Mouse (Mus musculus) forebrain, embryonic 13.5 days (tissue): Measurements from ENCODE around the gene Mccc1. TPM values are rescaled to one million over a fixed set of nuclear protein-coding genes. Genes with fewer than 3 reads are reported as not detected.
A peak's percentile ranks its signal among the peaks of the same experiment; 100 is the strongest.

Source experiments
- ATAC-seq: fragments of 200-750 bp; cut with Nextera tagmentation; 2 replicates; pipeline ENCODE4 v1.8.0; 2017
- H3K27ac ChIP-seq: fragments of 300-500 bp; sonication (generic); 2 replicates; pipeline ENCODE4 v1.5.1; 2015; ENCODE audit warnings: inconsistent platforms, mild to moderate bottlenecking, moderate library complexity
- H3K27me3 ChIP-seq: fragments of 300-500 bp; sonication (generic); 2 replicates; pipeline ENCODE4 v1.6.1; 2015; ENCODE audit warnings: mild to moderate bottlenecking, inconsistent platforms
- H3K36me3 ChIP-seq: fragments of 300-500 bp; sonication (generic); 2 replicates; pipeline ENCODE4 v1.6.1; 2015; ENCODE audit warnings: mild to moderate bottlenecking, inconsistent platforms; ENCODE audit not compliant: poor library complexity, severe bottlenecking
- H3K4me1 ChIP-seq: fragments of 300-500 bp; sonication (generic); 2 replicates; pipeline ENCODE4 v1.6.1; 2015; ENCODE audit warnings: inconsistent platforms
- H3K4me2 ChIP-seq: fragments of 300-500 bp; sonication (generic); 2 replicates; pipeline ENCODE4 v1.6.1; 2015; ENCODE audit warnings: inconsistent platforms, mild to moderate bottlenecking, moderate library complexity
- H3K4me3 ChIP-seq: fragments of 300-500 bp; sonication (generic); 2 replicates; pipeline ENCODE4 v1.5.1; 2015; ENCODE audit warnings: mild to moderate bottlenecking, inconsistent platforms
- H3K9ac ChIP-seq: fragments of 300-500 bp; sonication (generic); 2 replicates; pipeline ENCODE4 v1.6.1; 2015; ENCODE audit warnings: mild to moderate bottlenecking, inconsistent platforms
- H3K9me3 ChIP-seq: fragments of 300-500 bp; sonication (generic); replicated peaks from 2 replicates; pipeline ENCODE4 v1.6.1; 2016; ENCODE audit warnings: inconsistent platforms
- WGBS: fragments of 180-500 bp; shearing (Covaris S2); methylation state at CpG from one replicate; pipeline ENCODE4 v1.1.7; 2015; 5-methylcytosine and 5-hydroxymethylcytosine counted together
- polyA plus RNA-seq: library from polyadenylated mRNA; unstranded; fragments of >200 nt; fragmentation: Nextera tagmentation; extraction: Ambion mirVana; gene quantifications from 2 replicates; pipeline ENCODE4 v1.2.1, GENCODE M21; 2015

Mccc1 gene
- polyA plus RNA-seq = 33.8 and 34.7 TPM in 2 replicates

DNA sequence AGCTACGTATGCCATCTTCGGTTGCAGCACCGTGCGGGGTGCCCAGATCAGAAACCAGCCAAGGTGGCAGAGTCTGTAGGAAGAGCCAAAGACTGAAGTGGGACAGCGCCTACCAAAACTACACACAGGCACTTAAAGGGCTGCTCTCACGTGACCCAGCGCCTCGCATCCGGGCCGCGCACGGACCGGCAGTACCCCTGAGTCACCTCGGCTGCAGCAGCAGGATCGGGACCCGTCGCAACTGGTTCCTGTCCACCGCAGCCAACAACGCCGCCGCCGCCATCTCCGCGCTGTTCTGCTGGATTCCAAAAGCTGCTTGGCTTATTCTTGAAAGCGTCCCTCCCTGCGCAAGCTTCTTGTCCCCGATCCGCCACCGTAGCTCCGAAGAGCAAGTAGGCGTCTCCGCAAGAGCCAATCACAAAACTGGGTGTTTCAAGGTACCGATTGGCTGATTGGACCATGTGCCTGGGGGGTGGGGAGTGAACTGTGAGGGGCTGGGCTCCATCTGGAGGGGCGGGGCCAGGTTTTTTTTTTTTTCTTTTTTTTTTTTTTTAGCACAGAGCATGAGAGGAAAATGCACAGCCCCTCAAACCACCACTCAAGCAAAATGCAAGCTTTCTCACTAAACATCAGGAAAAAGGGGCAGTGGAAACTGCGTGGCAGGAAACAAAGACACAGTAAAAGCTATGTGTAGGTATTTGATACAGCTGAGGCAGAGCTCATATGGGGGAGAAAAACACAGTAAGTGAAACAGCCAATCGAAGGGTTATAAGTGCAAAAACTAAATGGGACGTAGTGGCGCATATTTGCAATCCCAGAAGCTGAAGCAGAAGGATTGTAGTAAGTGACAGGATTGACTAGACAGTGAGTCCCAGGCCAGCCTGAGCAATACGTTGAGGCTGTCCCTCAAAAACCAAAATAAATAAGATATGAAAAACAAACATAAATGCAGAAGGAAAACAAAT is at the start of gene Mccc1:
Gene Mccc1 (minus strand): TSS at position 404 of the 965 bp plus-strand sequence.
- peak within 1 kb of the TSS; percentile 73 for H3K4me3 ChIP-seq
- H3K27me3 ChIP-seq = no peaks in the 10 kb centered on the region
- H3K9me3 ChIP-seq = no peaks in the 10 kb centered on the region
- peak within 1 kb of the TSS; percentile 86 for H3K27ac ChIP-seq
- 4% methylated on average over 39 of the region's 39 CpGs for WGBS
- 0 out of 2 replicates have a peak, but pooled peaks cover 2% of the 10 kb centered on the region for H3K36me3 ChIP-seq
- H3K9ac ChIP-seq = peak within 1 kb of the TSS; percentile 78
- ATAC-seq = peak; percentile 99
- H3K4me2 ChIP-seq = peak within 1 kb of the TSS; percentile 73
- H3K4me1 ChIP-seq = peaks cover 12% of the 10 kb centered on the region

DNA sequence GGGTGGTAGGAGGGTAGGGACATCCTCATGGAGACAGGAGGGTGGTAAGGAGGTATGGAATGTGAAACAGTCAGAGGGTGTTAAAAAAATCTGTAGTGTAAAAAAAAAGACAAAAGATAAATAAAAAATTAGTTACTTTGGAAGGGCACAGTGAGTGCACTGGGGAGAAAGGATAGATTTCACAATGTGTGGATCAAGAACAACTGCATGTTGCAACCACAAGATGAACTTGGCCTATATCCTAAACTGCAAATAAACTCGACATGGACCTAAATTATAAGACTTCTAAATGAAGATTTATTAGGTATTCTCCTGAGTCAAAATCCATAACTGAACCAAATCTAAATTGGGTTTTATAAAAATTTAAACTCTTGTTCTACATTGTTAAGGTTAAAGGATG is 48.6 kb upstream of the Mccc1 start:
- Histone ChIP-seq H3K36me3 (no peaks in the 10 kb centered on the region), H3K27ac (no peak overlapping the region), H3K9me3 (no peaks in the 10 kb centered on the region), H3K27me3 (no peaks in the 10 kb centered on the region), H3K9ac (no peak overlapping the region), H3K4me1 (no peaks in the 10 kb centered on the region), H3K4me2 (no peak overlapping the region), H3K4me3 (no peak overlapping the region)
- no peak for ATAC-seq
- WGBS = 82% methylated on average over 1 of the region's 1 CpGs

DNA sequence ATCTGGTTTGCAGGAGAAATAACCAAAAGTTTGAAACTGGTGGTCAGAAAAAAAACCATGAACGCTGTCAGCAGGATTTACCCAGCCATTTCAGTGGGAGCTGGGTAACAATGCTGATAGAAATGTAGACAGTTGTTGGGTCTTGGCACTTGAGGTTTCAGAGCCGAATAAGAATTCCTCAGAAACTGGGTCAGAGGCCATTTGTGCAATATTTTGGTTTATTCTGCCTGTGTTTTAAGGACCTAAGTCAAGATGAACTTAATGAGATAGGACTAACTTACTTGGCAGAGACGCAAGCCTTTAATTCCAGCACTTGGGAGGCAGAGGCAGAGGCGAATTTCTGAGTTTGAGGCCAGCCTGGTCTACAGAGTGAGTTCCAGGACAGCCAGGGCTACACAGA is 44.6 kb upstream of the Mccc1 start:
- no peaks in the 10 kb centered on the region for H3K4me1 ChIP-seq

DNA sequence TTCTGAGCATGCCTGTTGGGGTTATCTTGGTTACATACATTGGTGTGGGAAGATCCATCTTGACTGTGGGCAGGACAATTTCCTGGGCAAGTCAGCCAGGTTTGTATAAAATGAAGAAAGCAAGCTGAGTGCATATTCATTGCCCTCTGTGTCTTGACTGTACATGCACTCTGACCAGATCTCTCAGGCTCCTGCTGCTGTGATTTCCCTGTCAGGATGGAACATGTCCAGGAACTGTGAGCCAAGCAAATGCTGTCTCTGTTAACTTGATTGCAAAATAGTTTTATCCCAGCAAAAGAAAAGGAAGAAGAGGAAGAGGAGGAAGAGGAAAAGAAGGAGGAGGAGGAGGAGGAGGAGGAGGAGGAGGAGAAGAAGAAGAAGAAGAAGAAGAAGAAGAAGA is 44.0 kb upstream of the Mccc1 start:
- no peaks in the 10 kb centered on the region for H3K36me3 ChIP-seq
- no peak for ATAC-seq

More for the DNA sequence above, 44.6 kb upstream of the Mccc1 start:
- Histone ChIP-seq H3K9me3 (no peaks in the 10 kb centered on the region), H3K27me3 (no peaks in the 10 kb centered on the region), H3K36me3 (no peaks in the 10 kb centered on the region), H3K4me3 (no peak overlapping the region), H3K27ac (no peak overlapping the region), H3K9ac (no peak overlapping the region), H3K4me2 (no peak overlapping the region)
- ATAC-seq = no peak
- 84% methylated on average over 4 of the region's 4 CpGs for WGBS

DNA sequence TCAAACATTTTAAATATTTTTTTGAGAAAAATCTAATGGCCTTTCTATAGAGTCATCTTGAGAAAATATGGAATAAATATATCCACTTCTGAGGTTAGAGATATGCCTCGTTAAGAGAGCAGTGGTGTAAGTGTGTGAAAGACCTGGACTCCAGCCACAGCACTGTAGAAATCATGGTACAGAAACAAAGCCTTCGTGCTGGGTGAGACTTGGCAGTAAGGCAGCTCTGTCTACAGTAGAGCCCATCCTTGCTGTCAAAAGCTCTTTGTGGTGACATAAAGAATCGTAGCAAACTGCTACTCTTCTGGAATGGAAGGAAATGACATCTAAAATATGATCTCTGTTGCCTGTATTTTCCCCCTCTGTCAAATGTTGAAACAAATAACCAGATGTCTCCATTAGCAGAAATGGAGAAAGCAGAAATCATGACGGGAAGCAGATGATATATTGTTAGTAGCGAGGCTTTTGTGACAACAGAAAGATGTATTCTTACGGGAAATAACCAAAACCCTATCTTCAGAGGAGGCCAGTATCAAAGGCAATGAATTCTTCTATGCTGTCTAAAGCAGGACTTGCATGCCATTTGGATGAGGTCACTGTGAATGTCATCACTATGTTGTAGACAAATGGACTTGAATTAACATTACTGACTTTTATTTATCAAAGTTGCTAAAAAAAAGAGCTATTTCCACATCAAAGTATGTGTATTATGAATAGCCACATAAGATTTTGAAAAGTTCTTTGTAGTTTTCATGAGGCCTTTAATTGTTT is 31.4 kb upstream of the Mccc1 start:
- Histone ChIP-seq H3K27ac (no peak overlapping the region), H3K4me1 (no peaks in the 10 kb centered on the region), H3K36me3 (no peaks in the 10 kb centered on the region), H3K27me3 (no peaks in the 10 kb centered on the region), H3K9me3 (no peaks in the 10 kb centered on the region), H3K4me2 (no peak overlapping the region), H3K9ac (no peak overlapping the region), H3K4me3 (no peak overlapping the region)
- WGBS = 59% methylated on average over 6 of the region's 6 CpGs
- 0 out of 2 replicates have a peak, but pooled peaks have one; percentile 51 for ATAC-seq

More for the DNA sequence above, 44.0 kb upstream of the Mccc1 start:
- no peaks in the 10 kb centered on the region for H3K27me3 ChIP-seq
- no peak overlapping the region for H3K9ac ChIP-seq
- no peak overlapping the region for H3K4me2 ChIP-seq
- no peaks in the 10 kb centered on the region for H3K4me1 ChIP-seq
- no peaks in the 10 kb centered on the region for H3K9me3 ChIP-seq
- no peak overlapping the region for H3K27ac ChIP-seq
- H3K4me3 ChIP-seq = no peak overlapping the region

DNA sequence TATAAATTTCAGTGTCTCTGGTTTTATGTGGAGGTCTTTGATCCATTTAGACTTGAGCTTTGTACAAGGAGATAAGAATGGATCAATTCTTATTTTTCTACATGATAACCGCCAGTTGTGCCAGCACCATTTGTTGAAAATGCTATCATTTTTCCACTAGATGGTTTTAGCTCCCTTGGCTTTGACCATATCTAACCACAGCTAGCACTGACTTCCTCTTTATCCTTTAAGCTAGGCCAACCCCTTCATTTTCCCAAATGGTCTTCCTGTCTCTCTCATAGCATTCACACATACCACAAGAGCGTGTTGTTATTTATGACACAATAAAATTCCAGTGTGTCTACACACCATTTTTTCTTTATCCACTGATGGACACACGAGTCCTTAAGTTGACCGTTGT is 29.5 kb upstream of the Mccc1 start:
- H3K4me2 ChIP-seq = no peak overlapping the region
- no peaks in the 10 kb centered on the region for H3K9me3 ChIP-seq
- H3K4me1 ChIP-seq = no peaks in the 10 kb centered on the region
- H3K27me3 ChIP-seq = no peaks in the 10 kb centered on the region
- H3K9ac ChIP-seq = no peak overlapping the region
- ATAC-seq = no peak
- H3K27ac ChIP-seq = no peak overlapping the region
- 87% methylated on average over 4 of the region's 4 CpGs for WGBS
- no peaks in the 10 kb centered on the region for H3K36me3 ChIP-seq
- H3K4me3 ChIP-seq = no peak overlapping the region

DNA sequence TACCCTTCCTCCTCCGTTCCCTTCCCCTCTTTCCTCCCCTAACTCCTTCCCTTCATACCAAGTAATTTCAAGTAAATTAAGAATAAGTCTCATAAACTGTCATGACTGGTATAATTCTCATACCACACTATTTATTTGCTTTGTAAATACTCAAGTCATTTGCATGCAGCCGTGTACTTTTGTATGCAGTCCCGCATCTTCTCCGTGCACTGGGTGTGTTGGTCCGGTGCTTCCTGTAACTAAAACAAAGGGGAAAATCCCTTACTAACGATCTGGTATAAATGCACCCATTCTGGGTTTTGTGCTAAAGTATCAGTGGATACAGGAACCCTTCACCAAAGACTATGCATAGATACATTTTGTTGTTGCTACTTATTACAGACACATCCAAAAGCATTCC is 25.3 kb upstream of the Mccc1 start:
- H3K4me1 ChIP-seq = no peaks in the 10 kb centered on the region
- no peaks in the 10 kb centered on the region for H3K9me3 ChIP-seq
- H3K36me3 ChIP-seq = no peaks in the 10 kb centered on the region
- H3K4me2 ChIP-seq = no peak overlapping the region
- H3K27ac ChIP-seq = no peak overlapping the region
- H3K9ac ChIP-seq = no peak overlapping the region
- H3K27me3 ChIP-seq = no peaks in the 10 kb centered on the region
- 60% methylated on average over 6 of the region's 6 CpGs for WGBS
- no peak overlapping the region for H3K4me3 ChIP-seq
- no peak for ATAC-seq

DNA sequence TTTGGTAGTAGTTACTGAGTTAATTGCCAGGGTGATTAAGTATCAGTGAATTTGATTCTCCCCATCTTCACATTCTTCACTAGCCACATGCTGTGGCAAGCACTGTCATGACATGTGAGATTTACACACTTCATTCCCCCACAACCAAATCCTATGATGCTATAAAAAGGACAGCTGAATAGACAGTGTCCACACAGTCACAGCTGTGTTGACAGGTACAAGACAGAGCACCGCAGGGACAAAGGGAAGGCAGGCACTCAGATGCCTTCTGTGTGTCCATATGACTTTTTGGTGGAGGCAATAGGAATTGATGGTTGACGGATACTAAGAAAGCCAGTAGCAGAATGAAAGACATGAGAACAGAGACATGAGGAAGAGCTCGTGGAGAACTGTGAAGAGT is 10.8 kb upstream of the Mccc1 start:
- H3K9me3 ChIP-seq = no peaks in the 10 kb centered on the region
- no peak overlapping the region for H3K4me2 ChIP-seq
- no peak overlapping the region for H3K9ac ChIP-seq
- H3K27me3 ChIP-seq = no peaks in the 10 kb centered on the region
- H3K4me3 ChIP-seq = no peak overlapping the region
- 82% methylated on average over 3 of the region's 3 CpGs for WGBS
- ATAC-seq = no peak
- H3K36me3 ChIP-seq = no peaks in the 10 kb centered on the region
- H3K4me1 ChIP-seq = no peaks in the 10 kb centered on the region
- no peak overlapping the region for H3K27ac ChIP-seq

DNA sequence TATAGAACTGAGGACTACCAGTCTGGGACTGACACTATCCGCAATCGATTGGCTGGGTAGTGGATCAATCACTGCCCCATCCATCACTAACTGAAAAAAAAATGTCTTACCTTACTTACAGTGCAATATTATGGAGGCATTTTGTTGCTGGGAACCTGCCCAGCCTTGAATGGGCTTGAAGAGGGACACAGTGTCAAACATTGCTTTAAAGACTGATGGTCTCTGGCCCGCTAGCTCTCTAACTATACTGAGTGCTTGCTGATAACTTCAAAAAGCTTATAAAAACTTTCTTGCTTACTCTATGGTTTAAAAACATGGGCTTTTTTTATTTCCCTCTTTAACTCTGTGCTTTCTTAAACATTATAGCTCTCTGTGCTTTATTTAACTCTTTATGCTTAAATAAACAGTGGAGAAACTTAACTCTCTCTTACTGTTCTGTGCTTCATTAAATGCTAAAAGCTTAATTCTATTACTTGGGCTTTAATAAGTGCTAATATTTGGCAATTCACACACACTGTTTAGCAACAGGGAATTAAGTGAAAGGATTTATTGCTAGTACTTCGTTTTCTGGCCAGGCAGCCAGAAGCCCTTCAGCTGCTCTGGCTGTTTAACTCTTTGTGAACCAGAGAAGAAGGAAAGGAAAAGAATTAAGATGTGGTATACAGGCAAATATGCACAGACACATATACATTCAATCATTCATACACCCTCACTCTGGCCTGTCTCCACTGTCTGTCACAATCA is 8.1 kb upstream of the Mccc1 start:
- H3K4me3 ChIP-seq = no peak overlapping the region
- no peak overlapping the region for H3K27ac ChIP-seq
- no peaks in the 10 kb centered on the region for H3K9me3 ChIP-seq
- H3K36me3 ChIP-seq = no peaks in the 10 kb centered on the region
- no peaks in the 10 kb centered on the region for H3K27me3 ChIP-seq
- H3K9ac ChIP-seq = no peak overlapping the region
- no peak overlapping the region for H3K4me2 ChIP-seq
- ATAC-seq = no peak
- H3K4me1 ChIP-seq = no peaks in the 10 kb centered on the region
- WGBS = 69% methylated on average over 4 of the region's 4 CpGs

DNA sequence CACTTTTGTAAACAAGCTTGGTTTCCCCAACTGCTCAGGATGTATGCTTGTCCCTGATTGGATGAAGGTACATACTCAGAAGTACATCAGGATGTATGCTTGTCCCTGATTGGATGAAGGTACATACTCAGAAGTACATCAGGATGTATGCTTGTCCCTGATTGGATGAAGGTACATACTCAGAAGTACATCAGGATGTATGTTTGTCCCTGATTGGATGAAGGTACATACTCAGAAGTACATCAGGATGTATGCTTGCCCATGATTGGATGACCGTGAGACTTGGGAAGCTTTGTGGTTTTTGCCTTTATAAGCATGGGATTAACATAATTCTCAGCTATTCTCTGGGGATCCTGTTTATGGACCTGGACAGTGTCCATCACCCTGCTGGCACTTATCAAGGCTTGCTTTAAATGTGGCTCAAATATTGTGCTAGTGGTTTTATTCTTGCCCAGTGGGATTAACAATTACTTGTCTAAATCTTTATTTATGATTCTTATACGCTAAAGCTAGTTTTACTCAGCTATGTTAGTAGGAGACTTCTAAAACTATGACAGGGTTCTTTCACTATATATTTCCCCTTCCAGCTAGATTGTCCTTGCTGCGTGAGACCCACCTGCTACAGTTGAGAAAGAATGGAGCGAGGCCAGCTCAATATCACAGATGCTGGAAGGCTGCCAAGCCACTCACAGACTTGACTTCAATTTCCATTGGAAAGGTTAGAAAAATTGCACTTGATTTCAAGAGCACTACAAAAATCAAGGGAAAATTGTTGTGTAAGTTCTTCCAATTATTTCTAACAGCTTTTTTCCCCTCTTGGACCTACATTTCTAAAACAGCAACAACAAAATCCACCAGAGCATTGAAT is 3.8 kb upstream of the Mccc1 start:
- Histone ChIP-seq H3K36me3 (no peaks in the 10 kb centered on the region), H3K4me1 (peaks cover 7% of the 10 kb centered on the region), H3K9me3 (no peaks in the 10 kb centered on the region), H3K27ac (no peak overlapping the region), H3K4me2 (no peak overlapping the region), H3K4me3 (no peak overlapping the region), H3K9ac (no peak overlapping the region), H3K27me3 (no peaks in the 10 kb centered on the region)
- no peak for ATAC-seq
- WGBS = 61% methylated on average over 4 of the region's 4 CpGs
